ENCODE assay signal across 7 mouse cellular contexts in genomic region chr19:5050047-5050905, GRCm38 (mm10). TPM values are rescaled to one million over a fixed set of nuclear protein-coding genes. Genes with fewer than 3 reads are reported as not detected.
A peak's percentile ranks its signal among the peaks of the same experiment; 100 is the strongest.
DNase-seq lines count a peak whose midpoint lies in the region; ATAC-seq and TF ChIP-seq lines count a peak whose summit lies in the region.

TSS of gene Rin1 (plus strand) at chr19:5050481.

- ATAC-seq in forebrain, embryonic 16.5 days = peak; percentile 75
- ATAC-seq in hindbrain, postnatal 0 days = peak; percentile 62

- H3K9ac ChIP-seq in forebrain, embryonic 16.5 days (replicated peaks; ENCODE audit: low read depth, low read length) = no peak within 1 kb of the TSS
- no peak within 1 kb of the TSS for H3K9ac ChIP-seq in hindbrain, postnatal 0 days (replicated peaks; ENCODE audit: low read length)

- H3K4me3 ChIP-seq in E14TG2a.4 (replicated peaks; ENCODE audit: low read length) = peak within 1 kb of the TSS; percentile 77
- no peak within 1 kb of the TSS for H3K4me3 ChIP-seq in forebrain, embryonic 16.5 days (replicated peaks; ENCODE audit: low read length)
- no peak within 1 kb of the TSS for H3K4me3 ChIP-seq in hindbrain, postnatal 0 days (ENCODE audit: low read length)
- H3K4me3 ChIP-seq in midbrain, embryonic 10.5 days = peak within 1 kb of the TSS; percentile 36

- H3K4me1 ChIP-seq in E14TG2a.4 (replicated peaks; ENCODE audit: low read depth, low read length) = peaks cover 80% of the 10 kb centered on the region
- peaks cover 4% of the 10 kb centered on the region; the same call in 1 of the 2 replicates for H3K4me1 ChIP-seq in forebrain, embryonic 16.5 days (replicated peaks; ENCODE audit: control insufficient read depth, insufficient read depth, low read length)
- H3K4me1 ChIP-seq in hindbrain, postnatal 0 days (ENCODE audit: insufficient read depth, low read length) = peaks cover 5% of the 10 kb centered on the region
- peaks cover 49% of the 10 kb centered on the region for H3K4me1 ChIP-seq in midbrain, embryonic 10.5 days

- peak; percentile 77 for DNase-seq in adipocyte (ENCODE audit: low spot score)
- DNase-seq in hindbrain, postnatal 0 days (ENCODE audit: low spot score) = peak; percentile 77
- DNase-seq in left cerebral cortex, adult 8-10 months (ENCODE audit: low spot score in 2 of 2) = peak; percentile 64 to 90
- peak; percentile 79 for DNase-seq in midbrain, embryonic 10.5 days (ENCODE audit: low spot score)
- DNase-seq in urinary bladder, adult 2 months (ENCODE audit: low spot score) = peak; percentile 66

- peak within 1 kb of the TSS; percentile 43; the same call in 1 of the 2 replicates for H3K27ac ChIP-seq in forebrain, embryonic 16.5 days (ENCODE audit: low read length)
- no peak within 1 kb of the TSS for H3K27ac ChIP-seq in hindbrain, postnatal 0 days
- H3K27ac ChIP-seq in midbrain, embryonic 10.5 days (replicated peaks) = peak within 1 kb of the TSS; percentile 63

- H3K36me3 ChIP-seq in E14TG2a.4 (ENCODE audit: insufficient read depth, low read length) = peaks cover 65% of the 10 kb centered on the region
- H3K36me3 ChIP-seq in forebrain, embryonic 16.5 days (ENCODE audit: control insufficient read depth, insufficient read depth) = 0 out of 2 replicates have a peak, but pooled peaks cover 5% of the 10 kb centered on the region
- H3K36me3 ChIP-seq in hindbrain, postnatal 0 days (ENCODE audit: insufficient read depth, low read length) = peaks cover 28% of the 10 kb centered on the region; the same call in 1 of the 2 replicates
- H3K36me3 ChIP-seq in midbrain, embryonic 10.5 days = peaks cover 44% of the 10 kb centered on the region

- H3K27me3 ChIP-seq in E14TG2a.4 (ENCODE audit: insufficient read depth, low read length) = peaks cover 32% of the 10 kb centered on the region
- peaks cover 23% of the 10 kb centered on the region for H3K27me3 ChIP-seq in forebrain, embryonic 16.5 days (replicated peaks; ENCODE audit: control insufficient read depth, insufficient read depth, low read length)
- H3K27me3 ChIP-seq in hindbrain, postnatal 0 days (ENCODE audit: insufficient read depth, low read length) = peaks cover 5% of the 10 kb centered on the region; the same call in 1 of the 2 replicates
- peaks cover 51% of the 10 kb centered on the region for H3K27me3 ChIP-seq in midbrain, embryonic 10.5 days (ENCODE audit: low read depth, poor library complexity, severe bottlenecking)

- WGBS in forebrain, embryonic 16.5 days = 19% methylated on average over 14 of the region's 14 CpGs
- 19% methylated on average over 14 of the region's 14 CpGs for WGBS in hindbrain, postnatal 0 days
- WGBS in midbrain, embryonic 10.5 days = 15% methylated on average over 13 of the region's 14 CpGs

- H3K4me2 ChIP-seq in forebrain, embryonic 16.5 days (ENCODE audit: low read length) = no peak within 1 kb of the TSS
- H3K4me2 ChIP-seq in hindbrain, postnatal 0 days (ENCODE audit: low read depth, low read length) = peak within 1 kb of the TSS; percentile 29; the same call in 1 of the 2 replicates

- no peaks in the 10 kb centered on the region for H3K9me3 ChIP-seq in E14TG2a.4 (ENCODE audit: low read length)
- no peaks in the 10 kb centered on the region for H3K9me3 ChIP-seq in forebrain, embryonic 16.5 days (ENCODE audit: control insufficient read depth, low read length)
- H3K9me3 ChIP-seq in hindbrain, postnatal 0 days (ENCODE audit: low read length) = no peaks in the 10 kb centered on the region
- H3K9me3 ChIP-seq in midbrain, embryonic 10.5 days (replicated peaks) = no peaks in the 10 kb centered on the region

- TF ChIP-seq CTCF in E14TG2a.4 (conservative IDR thresholded peaks at IDR 0.05; ENCODE audit: low read length) = peak; percentile 6; the same call in 1 of the 2 replicates
- peak; percentile 67 for TF ChIP-seq CTCF in hindbrain, postnatal 0 days (IDR thresholded peaks at IDR 0.05; ENCODE audit: low read depth)

RNA-seq across cellular contexts. Expression of gene Rin1, which starts in this region (rescaled TPM):
- 1.3 and 1.9 TPM in 2 replicates for polyA plus RNA-seq in forebrain, embryonic 16.5 days (2015; fragmentation: Nextera tagmentation; extraction: Ambion mirVana)
- total RNA-seq in hindbrain, postnatal 0 days (2014; rRNA removed) = 0.93 and 2.0 TPM in 2 replicates
- polyA plus RNA-seq in hindbrain, postnatal 0 days (2015; fragmentation: Nextera tagmentation; extraction: Ambion mirVana) = 0.72 and 0.86 TPM in 2 replicates
- total RNA-seq in left cerebral cortex, adult 8-10 months (2022) = 10 to 100 TPM; 72.9 to 88.1 (median 78.2) TPM
- 2.5 and 2.8 TPM in 2 replicates for polyA plus RNA-seq in midbrain, embryonic 10.5 days (2016; fragmentation: Nextera tagmentation; extraction: Ambion mirVana)
- polyA plus RNA-seq in urinary bladder, adult 2 months (2012; rRNA removed) = 18.4 and 24.8 TPM in 2 replicates

Comparison
In these comparisons a context has a peak if more than half of its experiments do, and no peak if none do; other contexts are left out.
1. RNA of gene Rin1 (total RNA-seq): 72.9 to 88.1 TPM in left cerebral cortex, adult 8-10 months; 0.93 to 2.0 TPM in hindbrain, postnatal 0 days; every median in the first group is over 10 times any median in the second.
2. H3K4me3 ChIP-seq: peak in E14TG2a.4 (single experiment) and midbrain, embryonic 10.5 days (single experiment); none in forebrain, embryonic 16.5 days (single experiment) and hindbrain, postnatal 0 days (single experiment).
3. Peak in every context shown above with its lines, with median percentiles within 50 percentile points of each other: DNase-seq.